Mouse (Mus musculus): ENCODE measurements at regions not wholly inside any gene's neighbourhood (a gene's known extent, or its start where the extent isn't known, plus 50 kb on each side); places are given as distances from the start of the nearest gene placed in this dataset.

DNA sequence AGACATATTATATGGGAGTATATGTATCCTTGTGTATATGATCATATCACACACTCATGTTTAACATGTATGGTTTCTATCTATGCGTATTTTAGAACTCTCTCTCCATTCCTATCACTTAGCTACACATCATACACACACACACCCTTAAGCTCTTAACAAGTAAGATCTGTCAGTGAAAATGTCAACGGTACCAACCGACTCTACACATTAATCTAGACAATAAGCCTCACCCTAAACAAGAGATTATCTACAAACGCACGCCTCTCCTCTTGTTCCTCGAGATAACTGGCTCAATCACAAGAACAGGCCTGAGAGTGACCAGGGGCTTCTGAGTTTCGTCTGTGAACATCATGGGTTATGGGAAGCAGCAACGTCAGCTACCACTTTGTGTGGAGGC lies 201.9 kb upstream of the Klf3 start:
- TF ChIP-seq GATA1 (IDR thresholded peaks at IDR 0.05; ENCODE audit: low read depth, low read length) (peak; percentile 94), CTCF (IDR thresholded peaks at IDR 0.05 in 2 of 3, conservative IDR thresholded peaks at IDR 0.05 in 1 of 3; ENCODE audit: control insufficient read depth in 1 of 3, insufficient read depth in 1 of 3, low read depth in 2 of 3, low read length in 3 of 3, poor library complexity in 1 of 3, severe bottlenecking in 1 of 3) (no peak), POLR2A (IDR thresholded peaks at IDR 0.05; ENCODE audit: control insufficient read depth in 1 of 2, insufficient read depth in 1 of 2, low read depth in 1 of 2, low read length in 2 of 2, poor library complexity in 1 of 2) (no peak), EP300 (IDR thresholded peaks at IDR 0.05; ENCODE audit: low read depth in 1 of 2, low read length in 2 of 2) (peak; percentile 97 to 99), USF1 (IDR thresholded peaks at IDR 0.05; ENCODE audit: low read depth, low read length) (no peak), E2F4 (IDR thresholded peaks at IDR 0.05; ENCODE audit: borderline replicate concordance, low read depth, low read length) (no peak), BHLHE40 (IDR thresholded peaks at IDR 0.05; ENCODE audit: borderline replicate concordance, low read depth, low read length) (peak; percentile 61; the same call in 1 of the 2 replicates), ZNF384 (IDR thresholded peaks at IDR 0.05; ENCODE audit: low read depth, low read length) (no peak), NRF1 (IDR thresholded peaks at IDR 0.05; ENCODE audit: insufficient read depth, low read depth, low read length, poor library complexity, severe bottlenecking) (no peak)

Measured in MEL (cell line).